Mouse (Mus musculus): ENCODE data around the gene Srf. TPM values are rescaled to one million over a fixed set of nuclear protein-coding genes. Genes with fewer than 3 reads are reported as not detected.

Srf gene
- polyA plus RNA-seq, 1 experiment: 61.2 TPM

GRCm38 (mm10) chr17:46503847-46504638 is 51.9 kb downstream of the Srf start:
- H3K4me3 ChIP-seq (ENCODE audit: insufficient read depth, low read length): no peak overlapping the region
- no peak overlapping the region for H3K27ac ChIP-seq (ENCODE audit: insufficient read depth, low read length)
- no peaks in the 10 kb centered on the region for H3K4me1 ChIP-seq (ENCODE audit: control insufficient read depth, insufficient read depth, low read length)
- no peak for TF ChIP-seq CTCF (IDR thresholded peaks at IDR 0.05; ENCODE audit: borderline replicate concordance, insufficient read depth, low read length)
- no peak for TF ChIP-seq POLR2A (IDR thresholded peaks at IDR 0.05; ENCODE audit: low read depth, low read length)

DNA sequence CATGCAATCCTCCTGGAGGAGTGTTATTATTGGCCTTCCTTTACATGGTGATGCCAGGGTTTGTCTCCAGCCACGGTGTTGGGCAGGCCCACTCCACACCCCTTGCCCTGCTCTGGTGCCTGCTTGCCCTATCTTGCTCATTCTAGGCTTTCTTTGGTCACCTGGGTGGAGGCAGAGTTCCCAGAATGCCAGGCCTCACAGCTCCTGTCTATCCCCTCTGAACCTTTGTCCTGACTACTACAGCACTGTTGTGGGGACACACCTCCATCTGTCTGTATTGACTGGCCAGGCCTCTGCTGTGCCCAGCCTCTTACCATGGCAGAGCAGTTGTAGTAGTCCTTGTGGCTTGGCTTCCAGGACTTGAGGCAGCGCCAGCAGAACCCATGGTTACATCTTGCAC is 53.2 kb downstream of the Srf start:
- no peak for TF ChIP-seq CTCF (IDR thresholded peaks at IDR 0.05; ENCODE audit: borderline replicate concordance, insufficient read depth, low read length)
- TF ChIP-seq POLR2A (IDR thresholded peaks at IDR 0.05; ENCODE audit: low read depth, low read length): no peak
- Histone ChIP-seq H3K4me1 (ENCODE audit: control insufficient read depth, insufficient read depth, low read length) (peaks cover 6% of the 10 kb centered on the region), H3K27ac (ENCODE audit: insufficient read depth, low read length) (no peak overlapping the region), H3K4me3 (ENCODE audit: insufficient read depth, low read length) (no peak overlapping the region)

Other genes with a start within 250 kb of the Srf start
- gene Abcc10, start 227.8 kb downstream of the Srf start, polyA plus RNA-seq (2011; ENCODE audit: insufficient read length, low read depth, missing spikeins): 3.5 and 3.9 TPM in 2 replicates
- gene Zfp318, start 172.4 kb downstream of the Srf start, polyA plus RNA-seq (2011; ENCODE audit: insufficient read length, low read depth, missing spikeins): 24.1 and 32.6 TPM in 2 replicates
- gene Crip3, start 127.2 kb downstream of the Srf start, polyA plus RNA-seq (2011; ENCODE audit: insufficient read length, low read depth, missing spikeins): not detected in 2 replicates
- not detected in 2 replicates for gene Slc22a7, start 117.7 kb downstream of the Srf start, polyA plus RNA-seq (2011; ENCODE audit: insufficient read length, low read depth, missing spikeins)
- 0.27 and 0.35 TPM in 2 replicates for gene Ttbk1, start 68.5 kb downstream of the Srf start, polyA plus RNA-seq (2011; ENCODE audit: insufficient read length, low read depth, missing spikeins)
- 7.2 and 9.9 TPM in 2 replicates for gene Dnph1, start 59.5 kb downstream of the Srf start, polyA plus RNA-seq (2011; ENCODE audit: insufficient read length, low read depth, missing spikeins)
- gene Cul9, start 9.8 kb downstream of the Srf start, polyA plus RNA-seq (2011; ENCODE audit: insufficient read length, low read depth, missing spikeins): 5.7 and 8.6 TPM in 2 replicates
- 145 and 172 TPM in 2 replicates for gene Ptk7, start 73.3 kb upstream of the Srf start, polyA plus RNA-seq (2011; ENCODE audit: insufficient read length, low read depth, missing spikeins)
- gene Klc4, start 89.8 kb upstream of the Srf start, polyA plus RNA-seq (2011; ENCODE audit: insufficient read length, low read depth, missing spikeins): 6.5 and 7.2 TPM in 2 replicates
- 33.5 and 45.2 TPM in 2 replicates for gene Mrpl2, start 90.1 kb upstream of the Srf start, polyA plus RNA-seq (2011; ENCODE audit: insufficient read length, low read depth, missing spikeins)
- 63.6 and 64.4 TPM in 2 replicates for gene Cul7, start 94.2 kb upstream of the Srf start, polyA plus RNA-seq (2011; ENCODE audit: insufficient read length, low read depth, missing spikeins)
- gene Rrp36, start 118.2 kb upstream of the Srf start, polyA plus RNA-seq (2011; ENCODE audit: insufficient read length, low read depth, missing spikeins): 29.9 and 32.3 TPM in 2 replicates
- 111 and 122 TPM in 2 replicates for gene Mea1, start 122.6 kb upstream of the Srf start, polyA plus RNA-seq (2011; ENCODE audit: insufficient read length, low read depth, missing spikeins)
- gene Klhdc3, start 124.7 kb upstream of the Srf start, polyA plus RNA-seq (2011; ENCODE audit: insufficient read length, low read depth, missing spikeins): 54.6 and 62.1 TPM in 2 replicates
- gene Ppp2r5d, start 148.9 kb upstream of the Srf start, polyA plus RNA-seq (2011; ENCODE audit: insufficient read length, low read depth, missing spikeins): 57.6 and 72.1 TPM in 2 replicates
- gene Pex6, start 155.3 kb upstream of the Srf start, polyA plus RNA-seq (2011; ENCODE audit: insufficient read length, low read depth, missing spikeins): 11.1 and 13.1 TPM in 2 replicates
- gene Gnmt, start 173.0 kb upstream of the Srf start, polyA plus RNA-seq (2011; ENCODE audit: insufficient read length, low read depth, missing spikeins): not detected in 2 replicates
- gene Cnpy3, start 196.0 kb upstream of the Srf start, polyA plus RNA-seq (2011; ENCODE audit: insufficient read length, low read depth, missing spikeins): 29.5 and 29.9 TPM in 2 replicates
- not detected in 2 replicates for gene Ptcra, start 207.5 kb upstream of the Srf start, polyA plus RNA-seq (2011; ENCODE audit: insufficient read length, low read depth, missing spikeins)
- 13.9 and 17.9 TPM in 2 replicates for gene 2310039H08Rik, start 216.5 kb upstream of the Srf start, polyA plus RNA-seq (2011; ENCODE audit: insufficient read length, low read depth, missing spikeins)
- 115 and 117 TPM in 2 replicates for gene Rpl7l1, start 226.5 kb upstream of the Srf start, polyA plus RNA-seq (2011; ENCODE audit: insufficient read length, low read depth, missing spikeins)